In genomic region chr1:63964519-63964918, GRCm38 (mm10) we compare ENCODE assay signal across 20 mouse cellular contexts.
DNase-seq lines count a peak whose midpoint lies in the region; ATAC-seq and TF ChIP-seq lines count a peak whose summit lies in the region.
"Had no signal": no experiment of that assay in that cellular context is flagged by ENCODE, and none has a peak within 500 bp of the region (broad histone marks: within the 10 kb centered on the region; RNA-seq: fewer than 3 reads in every experiment).

No protein-coding gene starts in this region.

- intact Hi-C loops in heart, postnatal 10 days (cut with DNase I) = no loop called here
- intact Hi-C loops in left cerebral cortex, postnatal 14 days (cut with DNase I) = loop anchor here (5.0 kb wide), 1 partner anchor 58 kb away; no protein-coding TSS in a partner anchor

- no peak overlapping the region for H3K9ac ChIP-seq in lung, postnatal 0 days (replicated peaks; ENCODE audit: low read depth)
- no peak overlapping the region for H3K9ac ChIP-seq in hindbrain, embryonic 12.5 days
- H3K9ac ChIP-seq: embryonic facial prominence, embryonic 12.5 days; liver, embryonic 14.5 days; midbrain, embryonic 12.5 days; stomach, embryonic 15.5 days had no signal

- ATAC-seq in lung, postnatal 0 days = no peak
- ATAC-seq in hindbrain, embryonic 12.5 days (ENCODE audit: low FRiP score) = no peak
- ATAC-seq: hindbrain, postnatal 0 days had no signal

- H3K9me3 ChIP-seq in heart, embryonic 10.5 days = no peaks in the 10 kb centered on the region
- H3K9me3 ChIP-seq in lung, postnatal 0 days (ENCODE audit: low read length) = no peaks in the 10 kb centered on the region
- H3K9me3 ChIP-seq in hindbrain, embryonic 12.5 days (replicated peaks) = no peaks in the 10 kb centered on the region
- H3K9me3 ChIP-seq: embryonic facial prominence, embryonic 12.5 days; midbrain, embryonic 12.5 days; stomach, embryonic 15.5 days had no signal

- H3K27me3 ChIP-seq in heart, embryonic 10.5 days (ENCODE audit: insufficient read depth, poor library complexity, severe bottlenecking) = no peaks in the 10 kb centered on the region
- H3K27me3 ChIP-seq in lung, postnatal 0 days (replicated peaks; ENCODE audit: insufficient read depth, low read length) = no peaks in the 10 kb centered on the region
- no peaks in the 10 kb centered on the region for H3K27me3 ChIP-seq in hindbrain, embryonic 12.5 days
- H3K27me3 ChIP-seq: embryonic facial prominence, embryonic 12.5 days; midbrain, embryonic 12.5 days; stomach, embryonic 15.5 days had no signal

- WGBS in heart, embryonic 10.5 days = 74% methylated on average over 1 of the region's 1 CpGs
- WGBS in lung, postnatal 0 days = 43% methylated on average over 1 of the region's 1 CpGs
- 59% methylated on average over 1 of the region's 1 CpGs for WGBS in hindbrain, embryonic 12.5 days

- TF ChIP-seq EP300 in lung, postnatal 0 days (IDR thresholded peaks at IDR 0.05) = no peak

- DNase-seq in heart, postnatal 10 days = peak; percentile 23 to 26
- no peak for DNase-seq in heart, embryonic 10.5 days (ENCODE audit: low spot score)
- peak; percentile 4 for DNase-seq in lung, postnatal 0 days (ENCODE audit: low spot score)
- no peak for DNase-seq in lung, postnatal 14 days
- peak; percentile 63 to 73 for DNase-seq in frontal cortex, adult 2 months (ENCODE audit: extremely low spot score in 1 of 2, low spot score in 1 of 2)
- peak; percentile 30 to 73 for DNase-seq in left cerebral cortex, postnatal 14 days (ENCODE audit: low spot score in 2 of 2)
- DNase-seq in ovary, postnatal 14 days (ENCODE audit: low spot score) = no peak
- DNase-seq: adrenal gland, postnatal 10 days; cerebellum, adult 9-10 months; heart, adult 2 months; heart, postnatal 14 days; kidney, adult 9 months; thymus, postnatal 4 days had no signal

- no peak overlapping the region for H3K4me3 ChIP-seq in heart, embryonic 10.5 days
- H3K4me3 ChIP-seq in lung, postnatal 0 days (ENCODE audit: low read depth, low read length) = no peak overlapping the region
- no peak overlapping the region for H3K4me3 ChIP-seq in hindbrain, embryonic 12.5 days
- H3K4me3 ChIP-seq: embryonic facial prominence, embryonic 12.5 days; heart, adult 2 months; midbrain, embryonic 12.5 days; myocyte; stomach, embryonic 15.5 days had no signal

- H3K27ac ChIP-seq in heart, embryonic 10.5 days = no peak overlapping the region
- no peak overlapping the region for H3K27ac ChIP-seq in lung, postnatal 0 days (ENCODE audit: low read length)
- no peak overlapping the region for H3K27ac ChIP-seq in hindbrain, embryonic 12.5 days
- H3K27ac ChIP-seq: embryonic facial prominence, embryonic 12.5 days; heart, adult 2 months; hindbrain, postnatal 0 days; liver, embryonic 14.5 days; midbrain, embryonic 12.5 days; stomach, embryonic 15.5 days had no signal

- no peak overlapping the region for H3K4me2 ChIP-seq in lung, postnatal 0 days (replicated peaks; ENCODE audit: low read depth, low read length)
- H3K4me2 ChIP-seq in hindbrain, embryonic 12.5 days (replicated peaks) = no peak overlapping the region
- H3K4me2 ChIP-seq: embryonic facial prominence, embryonic 12.5 days; midbrain, embryonic 12.5 days; stomach, embryonic 15.5 days had no signal

- H3K36me3 ChIP-seq in heart, embryonic 10.5 days = no peaks in the 10 kb centered on the region
- H3K36me3 ChIP-seq in lung, postnatal 0 days (ENCODE audit: insufficient read depth, low read length) = no peaks in the 10 kb centered on the region
- H3K36me3 ChIP-seq in hindbrain, embryonic 12.5 days = no peaks in the 10 kb centered on the region
- H3K36me3 ChIP-seq: embryonic facial prominence, embryonic 12.5 days; midbrain, embryonic 12.5 days; stomach, embryonic 15.5 days had no signal

- no peaks in the 10 kb centered on the region for H3K4me1 ChIP-seq in heart, embryonic 10.5 days
- no peaks in the 10 kb centered on the region for H3K4me1 ChIP-seq in lung, postnatal 0 days (ENCODE audit: insufficient read depth, low read depth, low read length)
- no peaks in the 10 kb centered on the region for H3K4me1 ChIP-seq in hindbrain, embryonic 12.5 days
- H3K4me1 ChIP-seq: embryonic facial prominence, embryonic 12.5 days; midbrain, embryonic 12.5 days; stomach, embryonic 15.5 days had no signal

- no peak for TF ChIP-seq CTCF in lung, postnatal 0 days (IDR thresholded peaks at IDR 0.05)

Comparison
In these comparisons a context has a peak if more than half of its experiments do, and no peak if none do; other contexts are left out.
1. DNase-seq: peak in heart, postnatal 10 days (2 of 2), lung, postnatal 0 days (single experiment), frontal cortex, adult 2 months (2 of 2) and left cerebral cortex, postnatal 14 days (2 of 2); none in heart, embryonic 10.5 days (single experiment), lung, postnatal 14 days (single experiment) and ovary, postnatal 14 days (single experiment).